Mouse (Mus musculus) A20 (cell line): Measurements from ENCODE around the gene Zfpl1.
"Not testable (repeated sequence)": the region's sequence is repeated elsewhere in the genome, so short reads cannot be mapped to it uniquely, and the experiment has no call there.

Experiments
- DNase-seq: peaks from one replicate; pipeline ENCODE4 v3.0.0-alpha.2; 2011; ENCODE audit warnings: low read depth, low spot score

Gene Zfpl1

GRCm38 (mm10) chr19:6084478-6085248 is at the start of gene Zfpl1, which contains the start of gene Cdca5:
Gene Zfpl1 (minus strand): TSS chr19:6084956.
Gene Cdca5 (plus strand): TSS chr19:6084983.
- DNase-seq: peak; percentile 98

- DNase-seq: not testable (repeated sequence)
These were observed 48.4 kb upstream of the Zfpl1 start for GRCm38 (mm10) chr19:6133197-6133596.

- no peak for DNase-seq
These were observed 47.5 kb upstream of the Zfpl1 start for GRCm38 (mm10) chr19:6132171-6132827.

GRCm38 (mm10) chr19:6130414-6131128 is 45.8 kb upstream of the Zfpl1 start:
- not testable (repeated sequence) for DNase-seq

GRCm38 (mm10) chr19:6127760-6128341 is 43.1 kb upstream of the Zfpl1 start, which contains the start of gene Snx15:
Gene Snx15 (minus strand): TSS chr19:6128304.
- peak; percentile 98 for DNase-seq

GRCm38 (mm10) chr19:6126789-6127580 is 42.2 kb upstream of the Zfpl1 start:
- peak; percentile 51 for DNase-seq

GRCm38 (mm10) chr19:6126289-6126688 is 41.5 kb upstream of the Zfpl1 start:
- DNase-seq: peak; percentile 83

GRCm38 (mm10) chr19:6124898-6125297 is 40.1 kb upstream of the Zfpl1 start:
- no peak for DNase-seq

- no peak for DNase-seq
These were observed 38.6 kb upstream of the Zfpl1 start for GRCm38 (mm10) chr19:6123330-6123729.

- DNase-seq: no peak
These were observed 37.0 kb upstream of the Zfpl1 start for GRCm38 (mm10) chr19:6121761-6122160.

DNA sequence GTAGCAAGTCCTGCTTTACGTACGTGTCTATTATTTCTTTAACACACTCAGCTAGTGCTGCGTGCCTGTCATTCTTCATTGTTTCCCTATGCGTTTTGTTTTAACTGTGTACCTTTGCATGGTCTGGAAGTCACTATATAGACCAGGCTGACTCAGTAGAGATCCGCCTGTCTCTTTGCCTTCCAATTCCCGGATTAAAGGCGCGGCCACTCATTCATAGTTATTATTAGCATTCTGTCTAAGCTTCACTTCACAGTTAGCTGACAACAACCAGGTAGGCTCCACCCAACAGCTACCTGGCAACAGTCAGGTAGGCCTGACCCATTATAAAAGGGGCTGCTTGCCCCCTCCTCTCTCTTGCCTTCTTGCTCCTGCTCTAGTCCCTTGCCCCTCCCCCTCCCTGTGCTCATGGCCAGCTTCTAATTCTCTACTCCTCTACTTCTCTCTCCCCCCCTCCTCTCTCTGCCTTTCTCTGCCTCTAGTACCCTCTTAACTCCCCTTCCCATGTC is 34.0 kb upstream of the Zfpl1 start:
- no peak for DNase-seq

DNA sequence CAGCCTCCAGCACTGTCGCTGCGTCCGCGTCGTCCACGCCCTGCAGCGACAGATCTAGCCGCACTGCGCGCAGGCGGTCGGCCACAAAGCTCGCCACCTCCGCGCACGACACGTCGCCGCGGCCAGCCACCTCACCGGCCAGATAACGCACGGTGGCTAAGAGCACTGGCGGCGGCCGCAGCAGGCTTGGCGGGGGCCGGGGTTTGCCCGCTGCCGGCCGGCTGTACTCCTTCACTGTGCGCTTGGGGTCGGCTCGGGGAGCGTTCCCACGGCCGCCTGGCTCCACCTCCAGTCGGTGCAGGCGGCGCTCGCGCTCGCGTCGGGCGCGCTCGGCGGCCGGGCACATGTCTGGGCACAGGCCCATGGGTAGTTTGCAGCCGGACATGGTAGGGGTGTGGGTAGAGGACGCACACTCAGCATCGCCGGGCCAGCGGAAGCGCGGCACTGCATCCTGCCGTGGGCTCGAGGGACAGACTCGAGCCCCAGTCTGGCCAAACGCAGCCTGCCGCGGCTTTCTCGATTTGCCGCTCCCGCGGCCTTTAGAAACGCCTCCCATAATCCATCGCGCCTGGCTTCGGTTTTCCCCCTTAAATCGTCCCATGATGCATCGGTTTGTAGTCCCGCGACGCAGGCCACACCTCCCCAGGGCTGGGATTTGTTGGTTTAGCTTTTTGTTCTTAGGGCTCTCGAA is 33.4 kb upstream of the Zfpl1 start, which contains the start of gene Sac3d1:
TSS of gene Sac3d1 (minus strand) at position 665 of the 691 bp plus-strand sequence.
- DNase-seq: peak; percentile 97

DNA sequence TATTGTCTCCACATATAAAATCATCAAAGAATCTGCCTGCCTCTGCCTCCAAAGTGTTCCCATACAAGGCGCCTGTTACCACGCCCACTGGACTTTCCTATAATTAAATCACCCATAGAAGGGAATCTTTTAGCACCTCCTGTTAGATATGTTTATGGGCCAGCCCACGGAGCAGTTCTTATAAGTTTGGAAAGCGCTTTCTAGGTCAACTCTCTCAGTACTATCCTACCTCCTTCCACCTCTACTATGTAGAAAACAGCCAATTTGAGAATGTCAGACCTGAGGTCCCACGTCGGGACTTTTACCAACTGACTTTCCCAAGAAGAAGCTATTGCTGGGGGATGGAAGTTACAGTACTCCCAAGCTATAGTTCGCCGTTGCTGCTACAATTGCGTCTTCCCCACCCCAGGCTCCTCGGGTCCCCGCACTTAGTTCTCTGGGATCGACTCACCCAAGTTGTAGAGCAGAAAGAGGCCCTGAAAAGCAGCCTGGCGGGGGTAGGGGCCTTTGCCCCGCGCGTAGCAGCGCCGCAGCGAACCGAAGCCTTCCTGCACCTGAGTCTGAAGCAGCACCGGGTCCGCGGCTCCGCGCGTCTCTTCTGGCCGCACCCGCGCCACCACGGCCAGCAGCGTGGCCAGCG is 32.7 kb upstream of the Zfpl1 start:
- DNase-seq: no peak

DNA sequence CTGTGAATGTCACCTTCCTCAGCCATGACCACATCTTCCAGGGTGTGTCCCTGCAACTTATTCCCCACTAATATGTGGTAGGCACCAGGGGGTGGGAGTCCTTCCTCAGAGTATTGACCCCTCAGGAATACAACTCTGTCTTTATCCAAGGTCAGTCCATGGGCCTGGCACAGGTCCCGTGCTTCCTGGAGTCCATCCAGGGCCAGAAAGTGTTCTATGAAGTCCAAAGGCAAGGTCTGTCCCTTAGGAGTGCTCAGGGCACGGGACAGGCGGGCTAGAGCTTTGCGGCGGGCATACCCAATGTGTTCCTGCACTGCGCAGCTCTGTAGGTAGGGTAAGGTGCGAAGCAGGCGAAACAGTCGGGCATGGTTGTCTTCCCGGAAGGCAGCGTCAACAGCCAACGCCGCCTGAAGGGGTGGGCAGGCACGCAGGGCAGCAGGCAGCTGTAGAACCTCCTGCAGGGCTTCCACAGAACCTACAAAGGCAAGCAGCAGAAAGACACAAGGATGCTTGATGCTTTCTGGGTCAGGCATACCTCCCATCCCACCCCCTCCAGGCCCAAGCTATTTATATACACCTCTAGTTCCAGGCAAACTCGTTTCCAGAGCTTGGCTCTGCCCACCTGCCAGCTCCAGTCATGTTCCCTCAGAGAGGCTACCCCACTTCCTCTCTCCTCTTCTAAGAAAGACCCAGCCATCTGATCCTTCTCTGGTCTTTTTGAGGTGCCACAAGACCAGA is 31.5 kb upstream of the Zfpl1 start:
- no peak for DNase-seq

DNA sequence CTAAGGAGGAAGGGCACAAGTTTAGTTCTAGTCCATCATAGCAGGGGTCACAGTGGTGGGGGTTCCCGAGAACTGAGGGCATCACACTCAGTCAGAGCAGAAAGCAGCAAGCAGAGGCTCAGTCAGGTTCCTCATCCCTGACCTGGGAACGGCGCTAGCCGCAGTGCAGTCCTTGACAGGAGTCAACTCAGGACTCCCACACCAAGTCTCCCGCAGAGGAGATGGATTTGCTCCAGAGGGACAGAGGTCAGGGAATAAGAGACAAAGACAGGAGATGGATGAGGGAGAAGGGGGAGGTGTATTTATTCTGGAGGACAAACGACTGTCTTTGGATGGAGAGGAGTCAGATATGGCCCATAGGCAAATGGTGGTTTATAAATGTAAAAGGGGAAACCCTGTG is 28.4 kb upstream of the Zfpl1 start:
- no peak for DNase-seq

GRCm38 (mm10) chr19:6105586-6105985 is 20.8 kb upstream of the Zfpl1 start, which contains the start of gene Naaladl1:
Gene Naaladl1 (plus strand): TSS chr19:6105782.
- no peak for DNase-seq

GRCm38 (mm10) chr19:6104476-6104875 is 19.7 kb upstream of the Zfpl1 start:
- no peak for DNase-seq

DNA sequence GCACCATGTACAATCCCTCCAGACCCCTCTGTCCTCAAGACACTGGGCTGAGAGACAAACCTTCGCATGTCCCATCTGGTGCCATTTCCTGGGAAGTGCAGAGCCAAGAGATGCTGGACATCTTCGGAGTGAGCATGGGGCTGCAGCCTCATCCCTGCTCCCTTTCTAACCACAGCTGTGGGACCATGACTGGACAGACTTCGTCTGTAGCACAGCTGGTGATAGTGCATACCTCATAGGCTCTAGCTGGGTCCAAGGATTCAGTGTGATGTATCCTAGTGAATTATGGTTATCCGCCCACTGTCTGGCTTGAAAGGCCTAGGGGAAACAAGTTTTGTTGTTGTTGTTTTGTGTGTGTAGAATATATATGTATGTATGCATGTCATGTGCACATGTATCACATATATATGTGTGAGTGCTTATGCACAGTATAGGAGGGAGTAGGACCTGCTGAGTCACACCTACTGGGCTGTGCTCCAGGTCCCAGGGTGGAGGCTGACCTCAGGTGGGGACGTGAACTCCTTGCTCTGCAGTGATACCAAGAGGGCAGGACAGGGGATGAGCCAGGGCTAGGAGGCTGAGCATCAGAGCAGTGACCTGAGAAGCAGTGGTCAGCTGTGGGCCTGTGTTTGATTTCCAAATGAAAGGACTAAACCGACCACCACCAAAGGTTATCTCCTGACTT is 17.6 kb upstream of the Zfpl1 start:
- DNase-seq: no peak
